ENCODE assay signal across 30 mouse cellular contexts in genomic region chr2:71323886-71324285, GRCm38 (mm10).
"Had no signal": no experiment of that assay in that cellular context is flagged by ENCODE, and none has a peak within 500 bp of the region (broad histone marks: within the 10 kb centered on the region; RNA-seq: fewer than 3 reads in every experiment).

No protein-coding gene starts in this region.

- H3K36me3 ChIP-seq: intestine, embryonic 15.5 days had no signal

- H3K9ac ChIP-seq: heart, embryonic 12.5 days; heart, embryonic 13.5 days; heart, embryonic 15.5 days; hindbrain, embryonic 12.5 days; hindbrain, embryonic 13.5 days; hindbrain, embryonic 14.5 days; hindbrain, embryonic 15.5 days; intestine, embryonic 15.5 days; kidney, embryonic 15.5 days had no signal

- DNase-seq: heart, postnatal 10 days; heart, postnatal 14 days; heart, postnatal 36 days; heart, postnatal 4 days; kidney, adult 11 months; kidney, adult 18-20 months; kidney, adult 2 months; kidney, adult 8-10 months; kidney, adult 9 months; kidney, postnatal 10 days; kidney, postnatal 14 days; kidney, postnatal 25 days; kidney, postnatal 36 days; kidney, postnatal 4 days; layer of hippocampus, adult 9-11 months; layer of hippocampus, postnatal 36 days had no signal

- H3K4me3 ChIP-seq: heart, embryonic 12.5 days; heart, embryonic 13.5 days; heart, embryonic 15.5 days; hindbrain, embryonic 10.5 days; hindbrain, embryonic 12.5 days; hindbrain, embryonic 13.5 days; hindbrain, embryonic 15.5 days; intestine, embryonic 15.5 days; kidney, embryonic 15.5 days; layer of hippocampus, adult 2 months; left cerebral cortex, adult 2 months had no signal

- H3K4me1 ChIP-seq: hindbrain, embryonic 12.5 days; hindbrain, embryonic 13.5 days; hindbrain, embryonic 15.5 days; intestine, embryonic 15.5 days had no signal

- H3K27me3 ChIP-seq: heart, embryonic 12.5 days; heart, embryonic 13.5 days; heart, embryonic 15.5 days; hindbrain, embryonic 12.5 days; hindbrain, embryonic 13.5 days; hindbrain, embryonic 15.5 days; intestine, embryonic 15.5 days; kidney, embryonic 15.5 days had no signal

- H3K27ac ChIP-seq: heart, embryonic 13.5 days; heart, embryonic 15.5 days; hindbrain, embryonic 10.5 days; hindbrain, embryonic 12.5 days; hindbrain, embryonic 13.5 days; hindbrain, embryonic 14.5 days; hindbrain, embryonic 15.5 days; hindbrain, postnatal 0 days; intestine, embryonic 15.5 days; kidney, embryonic 15.5 days; kidney, postnatal 0 days; layer of hippocampus, adult 2 months; left cerebral cortex, adult 2 months had no signal
